Mouse (Mus musculus) hindbrain, embryonic 15.5 days (tissue): Measurements from ENCODE around the gene Ftsj1. TPM values are rescaled to one million over a fixed set of nuclear protein-coding genes. Genes with fewer than 3 reads are reported as not detected.

Experiments used
- ATAC-seq: fragments of 200-750 bp; cut with Nextera tagmentation; 2 replicates; pipeline ENCODE4 v1.8.0; 2017; ENCODE audit warnings: low read depth, moderate number of reproducible peaks, moderate TSS enrichment; ENCODE audit not compliant: low FRiP score
- H3K27ac ChIP-seq: fragments of 300-500 bp; sonication (generic); replicated peaks from 2 replicates; pipeline ENCODE4 v1.5.1; 2015; ENCODE audit warnings: mild to moderate bottlenecking, inconsistent platforms
- H3K27me3 ChIP-seq: fragments of 300-500 bp; sonication (generic); 2 replicates; pipeline ENCODE4 v1.6.1; 2015; ENCODE audit warnings: control low read depth, inconsistent platforms
- H3K36me3 ChIP-seq: fragments of 300-500 bp; sonication (generic); 2 replicates; pipeline ENCODE4 v1.6.1; 2015; ENCODE audit warnings: control low read depth, inconsistent platforms
- H3K4me1 ChIP-seq: fragments of 300-500 bp; sonication (generic); replicated peaks from 2 replicates; pipeline ENCODE4 v1.6.1; 2015; ENCODE audit warnings: control low read depth, inconsistent platforms
- H3K4me2 ChIP-seq: fragments of 300-500 bp; sonication (generic); 2 replicates; pipeline ENCODE4 v1.6.1; 2015; ENCODE audit warnings: moderate library complexity, mild to moderate bottlenecking, inconsistent platforms
- H3K4me3 ChIP-seq: fragments of 300-500 bp; sonication (generic); 2 replicates; pipeline ENCODE4 v1.5.1; 2015; ENCODE audit warnings: mild to moderate bottlenecking, inconsistent platforms
- H3K9ac ChIP-seq: fragments of 300-500 bp; sonication (generic); 2 replicates; pipeline ENCODE4 v1.6.1; 2015; ENCODE audit warnings: inconsistent platforms
- H3K9me3 ChIP-seq: fragments of 300-500 bp; sonication (generic); 2 replicates; pipeline ENCODE4 v1.6.1; 2016; ENCODE audit warnings: control low read depth, inconsistent platforms
- WGBS: fragments of 180-500 bp; shearing (Covaris S2); methylation state at CpG from one replicate; pipeline ENCODE4 v1.1.7; 2015; 5-methylcytosine and 5-hydroxymethylcytosine counted together
- polyA plus RNA-seq: library from polyadenylated mRNA; unstranded; fragments of >200 nt; fragmentation: Nextera tagmentation; extraction: Ambion mirVana; gene quantifications from 2 replicates; pipeline ENCODE4 v1.2.1, GENCODE M21; 2015

Ftsj1 gene
- polyA plus RNA-seq, 1 experiment from 2014 or later, result 51.0 TPM

- Histone ChIP-seq H3K27ac (no peak overlapping the region), H3K4me2 (no peak overlapping the region), H3K27me3 (no peaks in the 10 kb centered on the region), H3K36me3 (no peaks in the 10 kb centered on the region; the same call in 1 of the 2 replicates), H3K4me3 (no peak overlapping the region), H3K4me1 (peaks cover 8% of the 10 kb centered on the region; the same call in 1 of the 2 replicates), H3K9ac (no peak overlapping the region), H3K9me3 (no peaks in the 10 kb centered on the region)
- no peak for ATAC-seq
- 91% methylated on average over 8 of the region's 8 CpGs for WGBS
Observed at GRCm38 (mm10) chrX:8248542-8249120, 3.6 kb downstream of the Ftsj1 start.

- Histone ChIP-seq H3K4me2 (no peak overlapping the region), H3K9me3 (no peaks in the 10 kb centered on the region), H3K9ac (no peak overlapping the region), H3K4me3 (no peak overlapping the region), H3K36me3 (no peaks in the 10 kb centered on the region; the same call in 1 of the 2 replicates), H3K4me1 (peaks cover 8% of the 10 kb centered on the region; the same call in 1 of the 2 replicates), H3K27me3 (no peaks in the 10 kb centered on the region), H3K27ac (no peak overlapping the region)
- ATAC-seq, result no peak
- WGBS, result 84% methylated on average over 2 of the region's 2 CpGs
Observed at GRCm38 (mm10) chrX:8247680-8248079, 4.5 kb downstream of the Ftsj1 start.

GRCm38 (mm10) chrX:8238804-8239395, 13.3 kb downstream of the Ftsj1 start:
- H3K4me2 ChIP-seq, result no peak overlapping the region
- no peaks in the 10 kb centered on the region for H3K27me3 ChIP-seq
- no peaks in the 10 kb centered on the region for H3K9me3 ChIP-seq
- no peaks in the 10 kb centered on the region for H3K4me1 ChIP-seq
- WGBS, result 68% methylated on average over 13 of the region's 13 CpGs
- H3K36me3 ChIP-seq, result peaks cover 3% of the 10 kb centered on the region; the same call in 1 of the 2 replicates
- no peak overlapping the region for H3K27ac ChIP-seq
- no peak overlapping the region for H3K9ac ChIP-seq
- no peak for ATAC-seq
- H3K4me3 ChIP-seq, result no peak overlapping the region

GRCm38 (mm10) chrX:8236704-8237103, 15.5 kb downstream of the Ftsj1 start:
- Histone ChIP-seq H3K27ac (no peak overlapping the region), H3K9ac (no peak overlapping the region), H3K4me1 (no peaks in the 10 kb centered on the region), H3K4me2 (no peak overlapping the region), H3K9me3 (no peaks in the 10 kb centered on the region), H3K4me3 (no peak overlapping the region), H3K36me3 (peaks cover 3% of the 10 kb centered on the region; the same call in 1 of the 2 replicates), H3K27me3 (no peaks in the 10 kb centered on the region)
- no peak for ATAC-seq
- WGBS, result 89% methylated on average over 2 of the region's 2 CpGs

GRCm38 (mm10) chrX:8233602-8234001, 18.6 kb downstream of the Ftsj1 start:
- no peaks in the 10 kb centered on the region for H3K27me3 ChIP-seq
- no peak overlapping the region for H3K4me3 ChIP-seq
- no peak overlapping the region for H3K4me2 ChIP-seq
- ATAC-seq, result no peak
- H3K4me1 ChIP-seq, result no peaks in the 10 kb centered on the region
- 78% methylated on average over 3 of the region's 3 CpGs for WGBS
- no peaks in the 10 kb centered on the region for H3K36me3 ChIP-seq
- H3K9ac ChIP-seq, result no peak overlapping the region
- no peak overlapping the region for H3K27ac ChIP-seq
- H3K9me3 ChIP-seq, result no peaks in the 10 kb centered on the region

GRCm38 (mm10) chrX:8230272-8230671, 21.9 kb downstream of the Ftsj1 start:
- Histone ChIP-seq H3K36me3 (no peaks in the 10 kb centered on the region), H3K4me1 (no peaks in the 10 kb centered on the region), H3K27ac (no peak overlapping the region), H3K4me3 (no peak overlapping the region), H3K4me2 (no peak overlapping the region), H3K9ac (no peak overlapping the region), H3K27me3 (no peaks in the 10 kb centered on the region), H3K9me3 (no peaks in the 10 kb centered on the region)
- no peak for ATAC-seq
- WGBS, result 88% methylated on average over 4 of the region's 4 CpGs

GRCm38 (mm10) chrX:8223473-8223872, 28.7 kb downstream of the Ftsj1 start:
- no peak overlapping the region for H3K4me2 ChIP-seq
- WGBS, result 91% methylated on average over 7 of the region's 7 CpGs
- H3K36me3 ChIP-seq, result no peaks in the 10 kb centered on the region
- no peaks in the 10 kb centered on the region for H3K4me1 ChIP-seq
- no peaks in the 10 kb centered on the region; the same call in 1 of the 2 replicates for H3K9me3 ChIP-seq
- ATAC-seq, result no peak
- H3K27me3 ChIP-seq, result no peaks in the 10 kb centered on the region
- no peak overlapping the region for H3K9ac ChIP-seq
- no peak overlapping the region for H3K4me3 ChIP-seq
- no peak overlapping the region for H3K27ac ChIP-seq

- H3K27ac ChIP-seq, result no peak overlapping the region
- H3K9ac ChIP-seq, result no peak overlapping the region
- 64% methylated on average over 7 of the region's 7 CpGs for WGBS
- no peak overlapping the region for H3K4me3 ChIP-seq
- ATAC-seq, result no peak
- H3K4me2 ChIP-seq, result no peak overlapping the region
- H3K9me3 ChIP-seq, result no peaks in the 10 kb centered on the region; the same call in 1 of the 2 replicates
- H3K27me3 ChIP-seq, result no peaks in the 10 kb centered on the region
- no peaks in the 10 kb centered on the region for H3K4me1 ChIP-seq
- no peaks in the 10 kb centered on the region for H3K36me3 ChIP-seq
Observed at GRCm38 (mm10) chrX:8222678-8223421, 29.4 kb downstream of the Ftsj1 start.

GRCm38 (mm10) chrX:8222296-8222677, 29.9 kb downstream of the Ftsj1 start:
- WGBS, result 77% methylated on average over 3 of the region's 3 CpGs
- Histone ChIP-seq H3K9me3 (no peaks in the 10 kb centered on the region; the same call in 1 of the 2 replicates), H3K4me1 (no peaks in the 10 kb centered on the region), H3K4me3 (no peak overlapping the region), H3K36me3 (no peaks in the 10 kb centered on the region), H3K4me2 (no peak overlapping the region), H3K27me3 (no peaks in the 10 kb centered on the region), H3K27ac (no peak overlapping the region), H3K9ac (no peak overlapping the region)
- ATAC-seq, result no peak

- WGBS, result 39% methylated on average over 8 of the region's 8 CpGs
- H3K9ac ChIP-seq, result no peak overlapping the region
- H3K9me3 ChIP-seq, result no peaks in the 10 kb centered on the region; the same call in 1 of the 2 replicates
- ATAC-seq, result no peak
- no peaks in the 10 kb centered on the region for H3K27me3 ChIP-seq
- no peaks in the 10 kb centered on the region for H3K36me3 ChIP-seq
- H3K4me1 ChIP-seq, result no peaks in the 10 kb centered on the region
- H3K4me2 ChIP-seq, result no peak overlapping the region
- H3K4me3 ChIP-seq, result no peak overlapping the region
- no peak overlapping the region for H3K27ac ChIP-seq
Observed at GRCm38 (mm10) chrX:8219651-8220050, 32.6 kb downstream of the Ftsj1 start.

GRCm38 (mm10) chrX:8218114-8218513, 34.1 kb downstream of the Ftsj1 start:
- H3K27ac ChIP-seq, result no peak overlapping the region
- no peak overlapping the region for H3K4me2 ChIP-seq
- no peaks in the 10 kb centered on the region for H3K27me3 ChIP-seq
- H3K4me3 ChIP-seq, result no peak overlapping the region
- H3K36me3 ChIP-seq, result no peaks in the 10 kb centered on the region
- 80% methylated on average over 2 of the region's 2 CpGs for WGBS
- no peaks in the 10 kb centered on the region for H3K4me1 ChIP-seq
- no peak overlapping the region for H3K9ac ChIP-seq
- no peak for ATAC-seq
- H3K9me3 ChIP-seq, result no peaks in the 10 kb centered on the region; the same call in 1 of the 2 replicates

- Histone ChIP-seq H3K4me1 (no peaks in the 10 kb centered on the region), H3K36me3 (no peaks in the 10 kb centered on the region), H3K4me2 (no peak overlapping the region), H3K9me3 (no peaks in the 10 kb centered on the region; the same call in 1 of the 2 replicates), H3K4me3 (no peak overlapping the region), H3K9ac (no peak overlapping the region), H3K27me3 (no peaks in the 10 kb centered on the region), H3K27ac (no peak overlapping the region)
- ATAC-seq, result no peak
- WGBS, result 52% methylated on average over 6 of the region's 6 CpGs
Observed at GRCm38 (mm10) chrX:8217383-8217782, 34.8 kb downstream of the Ftsj1 start.
